Mouse (Mus musculus): ENCODE measurements around the gene Hoxb2. TPM values are rescaled to one million over a fixed set of nuclear protein-coding genes. Genes with fewer than 3 reads are reported as not detected.
A peak's percentile ranks its signal among the peaks of the same experiment; 100 is the strongest.

The Hoxb2 gene
- polyA plus RNA-seq, 1 experiment from 2014 or later, result 4.0 TPM

- Histone ChIP-seq H3K9me3 (replicated peaks) (no peaks in the 10 kb centered on the region), H3K4me2 (peak overlapping the region; percentile 68), H3K9ac (peak overlapping the region; percentile 50), H3K4me3 (peak overlapping the region; percentile 48), H3K27ac (ENCODE audit: poor library complexity, severe bottlenecking) (no peak overlapping the region), H3K4me1 (replicated peaks) (peaks cover 23% of the 10 kb centered on the region), H3K27me3 (replicated peaks) (peaks cover 94% of the 10 kb centered on the region), H3K36me3 (no peaks in the 10 kb centered on the region)
- ATAC-seq (ENCODE audit: insufficient number of reproducible peaks, low FRiP score), result peak; percentile 43; the same call in 1 of the 2 replicates
- WGBS, result 6% methylated on average over 44 of the region's 45 CpGs
Observed at GRCm38 (mm10) chr11:96345893-96346806, 4.2 kb upstream of the Hoxb2 start.

GRCm38 (mm10) chr11:96346916-96347520 is 3.3 kb upstream of the Hoxb2 start:
- Histone ChIP-seq H3K27ac (ENCODE audit: poor library complexity, severe bottlenecking) (no peak overlapping the region), H3K9me3 (replicated peaks) (no peaks in the 10 kb centered on the region), H3K36me3 (no peaks in the 10 kb centered on the region), H3K4me3 (no peak overlapping the region), H3K4me2 (no peak overlapping the region), H3K9ac (no peak overlapping the region), H3K27me3 (replicated peaks) (peaks cover 94% of the 10 kb centered on the region), H3K4me1 (replicated peaks) (peaks cover 18% of the 10 kb centered on the region)
- 65% methylated on average over 5 of the region's 5 CpGs for WGBS
- no peak for ATAC-seq (ENCODE audit: insufficient number of reproducible peaks, low FRiP score)

GRCm38 (mm10) chr11:96347717-96348116 is 2.6 kb upstream of the Hoxb2 start:
- Histone ChIP-seq H3K27ac (ENCODE audit: poor library complexity, severe bottlenecking) (no peak overlapping the region), H3K4me2 (peak overlapping the region; percentile 34)

GRCm38 (mm10) chr11:96348141-96348928 is 2.0 kb upstream of the Hoxb2 start:
- WGBS, result 12% methylated on average over 21 of the region's 21 CpGs
- no peak for ATAC-seq (ENCODE audit: insufficient number of reproducible peaks, low FRiP score)
- Histone ChIP-seq H3K4me3 (no peak overlapping the region), H3K9ac (no peak overlapping the region), H3K27ac (ENCODE audit: poor library complexity, severe bottlenecking) (no peak overlapping the region), H3K36me3 (no peaks in the 10 kb centered on the region), H3K9me3 (replicated peaks) (no peaks in the 10 kb centered on the region), H3K27me3 (replicated peaks) (peaks cover 92% of the 10 kb centered on the region), H3K4me2 (peak overlapping the region; percentile 34), H3K4me1 (replicated peaks) (peaks cover 26% of the 10 kb centered on the region)

More at GRCm38 (mm10) chr11:96347717-96348116, 2.6 kb upstream of the Hoxb2 start:
- Histone ChIP-seq H3K36me3 (no peaks in the 10 kb centered on the region), H3K9me3 (replicated peaks) (no peaks in the 10 kb centered on the region), H3K9ac (no peak overlapping the region), H3K4me3 (no peak overlapping the region), H3K27me3 (replicated peaks) (peaks cover 92% of the 10 kb centered on the region), H3K4me1 (replicated peaks) (peaks cover 21% of the 10 kb centered on the region)
- ATAC-seq (ENCODE audit: insufficient number of reproducible peaks, low FRiP score), result no peak
- WGBS, result 29% methylated on average over 4 of the region's 4 CpGs

- Histone ChIP-seq H3K27me3 (replicated peaks) (peaks cover 87% of the 10 kb centered on the region), H3K4me2 (no peak overlapping the region; the same call in 1 of the 2 replicates), H3K9me3 (replicated peaks) (no peaks in the 10 kb centered on the region), H3K4me3 (no peak overlapping the region), H3K27ac (ENCODE audit: poor library complexity, severe bottlenecking) (no peak overlapping the region), H3K36me3 (no peaks in the 10 kb centered on the region), H3K9ac (no peak overlapping the region), H3K4me1 (replicated peaks) (peaks cover 28% of the 10 kb centered on the region)
- 47% methylated on average over 3 of the region's 3 CpGs for WGBS
- ATAC-seq (ENCODE audit: insufficient number of reproducible peaks, low FRiP score), result no peak
Observed at GRCm38 (mm10) chr11:96348988-96349387, 1.3 kb upstream of the Hoxb2 start.

- peak overlapping the region; percentile 43 for H3K4me2 ChIP-seq
- no peak overlapping the region for H3K4me3 ChIP-seq
- no peaks in the 10 kb centered on the region for H3K9me3 ChIP-seq (replicated peaks)
- H3K27me3 ChIP-seq (replicated peaks), result peaks cover 87% of the 10 kb centered on the region
- H3K36me3 ChIP-seq, result no peaks in the 10 kb centered on the region
- no peak for ATAC-seq (ENCODE audit: insufficient number of reproducible peaks, low FRiP score)
- no peak overlapping the region for H3K27ac ChIP-seq (ENCODE audit: poor library complexity, severe bottlenecking)
- WGBS, result 17% methylated on average over 14 of the region's 14 CpGs
- H3K4me1 ChIP-seq (replicated peaks), result peaks cover 27% of the 10 kb centered on the region
- H3K9ac ChIP-seq, result no peak overlapping the region
Observed at GRCm38 (mm10) chr11:96349491-96350340, 609 bp upstream of the Hoxb2 start.

GRCm38 (mm10) chr11:96350791-96351190 is 466 bp downstream of the Hoxb2 start:
- Histone ChIP-seq H3K4me2 (no peak overlapping the region), H3K4me3 (no peak overlapping the region)

GRCm38 (mm10) chr11:96351312-96351711 is 987 bp downstream of the Hoxb2 start:
- no peak overlapping the region for H3K27ac ChIP-seq (ENCODE audit: poor library complexity, severe bottlenecking)
- no peaks in the 10 kb centered on the region for H3K36me3 ChIP-seq
- no peaks in the 10 kb centered on the region for H3K9me3 ChIP-seq (replicated peaks)
- H3K4me3 ChIP-seq, result peak overlapping the region; percentile 55; the same call in 1 of the 2 replicates
- no peak for ATAC-seq (ENCODE audit: insufficient number of reproducible peaks, low FRiP score)
- peaks cover 82% of the 10 kb centered on the region for H3K27me3 ChIP-seq (replicated peaks)
- 17% methylated on average over 11 of the region's 11 CpGs for WGBS
- peaks cover 19% of the 10 kb centered on the region for H3K4me1 ChIP-seq (replicated peaks)
- no peak overlapping the region for H3K9ac ChIP-seq
- peak overlapping the region; percentile 72 for H3K4me2 ChIP-seq

More at GRCm38 (mm10) chr11:96350791-96351190, 466 bp downstream of the Hoxb2 start:
- no peak overlapping the region for H3K9ac ChIP-seq
- peaks cover 24% of the 10 kb centered on the region for H3K4me1 ChIP-seq (replicated peaks)
- H3K27me3 ChIP-seq (replicated peaks), result peaks cover 82% of the 10 kb centered on the region
- no peak overlapping the region for H3K27ac ChIP-seq (ENCODE audit: poor library complexity, severe bottlenecking)
- no peak for ATAC-seq (ENCODE audit: insufficient number of reproducible peaks, low FRiP score)
- WGBS, result 57% methylated on average over 2 of the region's 2 CpGs
- H3K9me3 ChIP-seq (replicated peaks), result no peaks in the 10 kb centered on the region
- H3K36me3 ChIP-seq, result no peaks in the 10 kb centered on the region

GRCm38 (mm10) chr11:96351831-96352230 is 1.5 kb downstream of the Hoxb2 start:
- peak overlapping the region; percentile 63 for H3K27ac ChIP-seq (ENCODE audit: poor library complexity, severe bottlenecking)
- peaks cover 82% of the 10 kb centered on the region for H3K27me3 ChIP-seq (replicated peaks)
- peak overlapping the region; percentile 57 for H3K9ac ChIP-seq
- peak overlapping the region; percentile 72 for H3K4me2 ChIP-seq
- H3K4me1 ChIP-seq (replicated peaks), result peaks cover 19% of the 10 kb centered on the region
- WGBS, result 1% methylated on average over 22 of the region's 22 CpGs
- no peaks in the 10 kb centered on the region for H3K9me3 ChIP-seq (replicated peaks)
- no peak for ATAC-seq (ENCODE audit: insufficient number of reproducible peaks, low FRiP score)
- H3K4me3 ChIP-seq, result peak overlapping the region; percentile 55
- H3K36me3 ChIP-seq, result no peaks in the 10 kb centered on the region

Measured in heart, embryonic 12.5 days (tissue).